Mouse (Mus musculus) liver, postnatal 0 days (tissue): Measurements from ENCODE around the gene Psmd3. TPM values are rescaled to one million over a fixed set of nuclear protein-coding genes. Genes with fewer than 3 reads are reported as not detected.
"Not testable (repeated sequence)": the region's sequence is repeated elsewhere in the genome, so short reads cannot be mapped to it uniquely, and the experiment has no call there.

Experiments used
- ATAC-seq: fragments of 200-750 bp; cut with Nextera tagmentation; 2 replicates; pipeline ENCODE4 v1.8.0; 2017; ENCODE audit warnings: mild to moderate bottlenecking, moderate library complexity
- DNase-seq: peaks from one replicate; pipeline ENCODE4 v3.0.0-alpha.2; 2016
- H3K27ac ChIP-seq: fragments of 300-500 bp; sonication (generic); 2 replicates; pipeline ENCODE4 v1.5.1; 2014; ENCODE audit warnings: antibody characterized with exemption, moderate library complexity, mild to moderate bottlenecking, low read depth
- H3K27me3 ChIP-seq: fragments of 300-500 bp; sonication (generic); 2 replicates; pipeline ENCODE4 v1.6.1; 2014; ENCODE audit warnings: low read length, control low read depth, mixed read lengths; ENCODE audit not compliant: insufficient read depth
- H3K36me3 ChIP-seq: fragments of 300-500 bp; sonication (generic); replicated peaks from 2 replicates; pipeline ENCODE4 v1.6.1; 2014; ENCODE audit warnings: mild to moderate bottlenecking, control low read depth, low read length, moderate library complexity, mixed read lengths; ENCODE audit not compliant: insufficient read depth
- H3K4me1 ChIP-seq: fragments of 300-500 bp; sonication (generic); 2 replicates; pipeline ENCODE4 v1.6.1; 2014; ENCODE audit warnings: antibody characterized with exemption, mild to moderate bottlenecking, control low read depth; ENCODE audit not compliant: insufficient read depth
- H3K4me2 ChIP-seq: fragments of 300-500 bp; sonication (generic); 2 replicates; pipeline ENCODE4 v1.6.1; 2014; ENCODE audit warnings: low read depth, mild to moderate bottlenecking, low read length, moderate library complexity, mixed read lengths
- H3K4me3 ChIP-seq: fragments of 300-500 bp; sonication (generic); 2 replicates; pipeline ENCODE4 v1.5.1; 2014; ENCODE audit warnings: low read depth, low read length
- H3K9ac ChIP-seq: fragments of 300-500 bp; sonication (generic); replicated peaks from 2 replicates; pipeline ENCODE4 v1.6.1; 2014; ENCODE audit warnings: mild to moderate bottlenecking, moderate library complexity
- H3K9me3 ChIP-seq: fragments of 300-500 bp; sonication (generic); 2 replicates; pipeline ENCODE4 v1.6.1; 2016; ENCODE audit warnings: mild to moderate bottlenecking, control low read depth, low read length, mixed read lengths
- CTCF ChIP-seq: sonication (generic); IDR thresholded peaks from 2 replicates; pipeline ENCODE4 v1.5.1; 2016; ENCODE audit warnings: antibody characterized with exemption, low read depth
- EP300 ChIP-seq: IDR thresholded peaks from 2 replicates; pipeline ENCODE4 v1.6.1; 2016; ENCODE audit warnings: antibody characterized with exemption, low read depth, mild to moderate bottlenecking
- WGBS: fragments of 180-500 bp; shearing (Covaris S2); extraction: QIAGEN DNeasy Blood & Tissue Kit; methylation state at CpG from one replicate; pipeline ENCODE4 v1.1.7; 2014; ENCODE audit not compliant: insufficient replicate concordance; 5-methylcytosine and 5-hydroxymethylcytosine counted together
- polyA plus RNA-seq: library from polyadenylated mRNA; unstranded; fragments of >200 nt; fragmentation: Nextera tagmentation; extraction: Ambion mirVana; gene quantifications from 2 replicates; pipeline ENCODE4 v1.2.1, GENCODE M21; 2015

Gene Psmd3
- polyA plus RNA-seq, 1 experiment from 2014 or later, result 71.0 TPM

- Histone ChIP-seq H3K4me3 (no peak overlapping the region), H3K27me3 (no peaks in the 10 kb centered on the region), H3K27ac (peak overlapping the region; percentile 79), H3K4me1 (peaks cover 35% of the 10 kb centered on the region), H3K9me3 (no peaks in the 10 kb centered on the region), H3K9ac (0 out of 2 replicates have a peak overlapping the region, but pooled peaks have one; percentile 13), H3K36me3 (peaks cover 44% of the 10 kb centered on the region), H3K4me2 (peak overlapping the region; percentile 4)
- DNase-seq (peak; percentile 49), ATAC-seq (peak; percentile 41; the same call in 1 of the 2 replicates)
- TF ChIP-seq EP300 (no peak), CTCF (no peak)
- WGBS, result 41% methylated on average over 26 of the region's 26 CpGs
Observed at GRCm38 (mm10) chr11:98709001-98709741, 26.8 kb downstream of the Psmd3 start.

GRCm38 (mm10) chr11:98710416-98711045, 28.2 kb downstream of the Psmd3 start:
- TF ChIP-seq CTCF, result peak; percentile 99
- TF ChIP-seq EP300, result no peak
- WGBS, result 28% methylated on average over 12 of the region's 12 CpGs
- H3K27ac ChIP-seq, result peak overlapping the region; percentile 84
- no peaks in the 10 kb centered on the region for H3K27me3 ChIP-seq
- DNase-seq (peak; percentile 92), ATAC-seq (peak; percentile 62)
- H3K9ac ChIP-seq, result no peak overlapping the region; the same call in 1 of the 2 replicates
- H3K4me1 ChIP-seq, result peaks cover 35% of the 10 kb centered on the region
- no peaks in the 10 kb centered on the region for H3K9me3 ChIP-seq
- H3K4me2 ChIP-seq, result peak overlapping the region; percentile 28
- H3K36me3 ChIP-seq, result peaks cover 46% of the 10 kb centered on the region
- no peak overlapping the region for H3K4me3 ChIP-seq

- Histone ChIP-seq H3K9me3 (no peaks in the 10 kb centered on the region), H3K4me2 (peak overlapping the region; percentile 28), H3K27me3 (no peaks in the 10 kb centered on the region), H3K9ac (no peak overlapping the region; the same call in 1 of the 2 replicates), H3K4me3 (no peak overlapping the region), H3K36me3 (peaks cover 43% of the 10 kb centered on the region), H3K4me1 (peaks cover 35% of the 10 kb centered on the region), H3K27ac (peak overlapping the region; percentile 84)
- WGBS, result 49% methylated on average over 4 of the region's 4 CpGs
- no peak for DNase-seq
- no peak for ATAC-seq
- TF ChIP-seq CTCF (no peak), EP300 (no peak)
Observed at GRCm38 (mm10) chr11:98711046-98711434, 28.7 kb downstream of the Psmd3 start.

- ATAC-seq, H3K4me3 ChIP-seq, H3K27me3 ChIP-seq, H3K9me3 ChIP-seq, H3K9ac ChIP-seq, H3K4me2 ChIP-seq, H3K27ac ChIP-seq: not testable (repeated sequence)
- Histone ChIP-seq H3K36me3 (peaks cover 36% of the 10 kb centered on the region), H3K4me1 (peaks cover 35% of the 10 kb centered on the region)
- DNase-seq, result peak; percentile 23
- WGBS, result 71% methylated on average over 5 of the region's 6 CpGs
- TF ChIP-seq CTCF, result peak; percentile 55
Observed at GRCm38 (mm10) chr11:98712009-98712408, 29.7 kb downstream of the Psmd3 start.

GRCm38 (mm10) chr11:98713703-98714102, 31.3 kb downstream of the Psmd3 start:
- ATAC-seq (no peak), DNase-seq (peak; percentile 14)
- H3K4me1 ChIP-seq, result peaks cover 30% of the 10 kb centered on the region
- no peaks in the 10 kb centered on the region for H3K27me3 ChIP-seq
- H3K4me3 ChIP-seq, result no peak overlapping the region
- peaks cover 29% of the 10 kb centered on the region for H3K36me3 ChIP-seq
- no peak overlapping the region for H3K4me2 ChIP-seq
- H3K9ac ChIP-seq, result no peak overlapping the region
- 0 out of 2 replicates have a peak overlapping the region, but pooled peaks have one; percentile 23 for H3K27ac ChIP-seq
- no peak for TF ChIP-seq CTCF
- no peaks in the 10 kb centered on the region for H3K9me3 ChIP-seq
- 69% methylated on average over 12 of the region's 12 CpGs for WGBS

- TF ChIP-seq CTCF (no peak), EP300 (no peak)
- Histone ChIP-seq H3K4me1 (peaks cover 10% of the 10 kb centered on the region), H3K27ac (no peak overlapping the region), H3K9me3 (no peaks in the 10 kb centered on the region), H3K36me3 (peaks cover 29% of the 10 kb centered on the region), H3K9ac (no peak overlapping the region), H3K4me3 (no peak overlapping the region), H3K27me3 (no peaks in the 10 kb centered on the region), H3K4me2 (no peak overlapping the region)
- ATAC-seq (no peak), DNase-seq (peak; percentile 14)
- WGBS, result 86% methylated on average over 9 of the region's 9 CpGs
Observed at GRCm38 (mm10) chr11:98715946-98716345, 33.6 kb downstream of the Psmd3 start.
